Mouse (Mus musculus) kidney, postnatal 36 days (tissue): ENCODE results near the gene Syne3.

ENCODE experiments used
- DNase-seq, 2 experiments: peaks; one replicate each; pipeline ENCODE4 v3.0.0; 2021 to 2022; ENCODE audit warnings: mixed read lengths in 2 of 2

The Syne3 gene

GRCm38 (mm10) chr12:105025271-105025946 is 15.8 kb upstream of the Syne3 start:
- peak; percentile 76 to 89 for DNase-seq

- no peak for DNase-seq
These were observed 13.2 kb upstream of the Syne3 start for GRCm38 (mm10) chr12:105022776-105023175.

- no peak for DNase-seq
These were observed 12.5 kb upstream of the Syne3 start for GRCm38 (mm10) chr12:105022141-105022540.

- DNase-seq, result no peak
These were observed 11.9 kb upstream of the Syne3 start for GRCm38 (mm10) chr12:105021441-105022069.

GRCm38 (mm10) chr12:105019359-105020219 is 10.0 kb upstream of the Syne3 start:
- peak; percentile 64 to 70 for DNase-seq

- DNase-seq, result peak; percentile 84
These were observed 7.0 kb upstream of the Syne3 start for GRCm38 (mm10) chr12:105016639-105017038.

GRCm38 (mm10) chr12:105016199-105016598 is 6.6 kb upstream of the Syne3 start:
- no peak for DNase-seq

GRCm38 (mm10) chr12:105013065-105013464 is 3.5 kb upstream of the Syne3 start:
- peak; percentile 83 to 90 for DNase-seq

GRCm38 (mm10) chr12:105012314-105012713 is 2.7 kb upstream of the Syne3 start:
- no peak for DNase-seq

- no peak for DNase-seq
These were observed 2.0 kb upstream of the Syne3 start for GRCm38 (mm10) chr12:105011589-105011988.

- DNase-seq, result no peak
These were observed 693 bp upstream of the Syne3 start for GRCm38 (mm10) chr12:105010213-105010790.

GRCm38 (mm10) chr12:105008752-105009178 is 844 bp downstream of the Syne3 start:
- DNase-seq, result peak; percentile 87 to 93

- no peak for DNase-seq
These were observed 1.5 kb downstream of the Syne3 start for GRCm38 (mm10) chr12:105008150-105008549.

GRCm38 (mm10) chr12:105005715-105005972 is 4.0 kb downstream of the Syne3 start:
- peak in 1 of 2 experiments; percentile 53 for DNase-seq

GRCm38 (mm10) chr12:105004956-105005714 is 4.5 kb downstream of the Syne3 start:
- DNase-seq, result peak; percentile 45 to 46

- no peak for DNase-seq
These were observed 5.9 kb downstream of the Syne3 start for GRCm38 (mm10) chr12:105003715-105004114.

- no peak for DNase-seq
These were observed 6.5 kb downstream of the Syne3 start for GRCm38 (mm10) chr12:105003158-105003557.

GRCm38 (mm10) chr12:105002340-105003132 is 7.1 kb downstream of the Syne3 start:
- DNase-seq, result no peak

- no peak for DNase-seq
These were observed 8.3 kb downstream of the Syne3 start for GRCm38 (mm10) chr12:105001317-105001716.

GRCm38 (mm10) chr12:105000487-105001283 is 8.9 kb downstream of the Syne3 start:
- DNase-seq, result peak; percentile 65 to 84

- DNase-seq, result no peak
These were observed 10.4 kb downstream of the Syne3 start for GRCm38 (mm10) chr12:104999171-104999570.
